Mouse (Mus musculus): ENCODE data around the gene Gm42715. TPM values are rescaled to one million over a fixed set of nuclear protein-coding genes. Genes with fewer than 3 reads are reported as not detected.

Gene Gm42715
- polyA plus RNA-seq, 1 experiment from 2014 or later, result 13.4 TPM

GRCm38 (mm10) chr7:127588901-127589300 is 69.5 kb downstream of the Gm42715 start:
- no peak; the same call in 1 of the 2 replicates for ATAC-seq (ENCODE audit: insufficient read depth, low FRiP score, low read depth)
- no peaks in the 10 kb centered on the region for H3K9me3 ChIP-seq
- peak overlapping the region; percentile 77 for H3K4me3 ChIP-seq (replicated peaks)
- H3K4me1 ChIP-seq, result peaks cover 10% of the 10 kb centered on the region
- H3K9ac ChIP-seq, result peak overlapping the region; percentile 86
- peaks cover 41% of the 10 kb centered on the region for H3K36me3 ChIP-seq
- H3K4me2 ChIP-seq, result peak overlapping the region; percentile 70
- H3K27ac ChIP-seq, result peak overlapping the region; percentile 50; the same call in 1 of the 2 replicates
- 4% methylated on average over 29 of the region's 29 CpGs for WGBS
- H3K27me3 ChIP-seq (replicated peaks), result no peaks in the 10 kb centered on the region

GRCm38 (mm10) chr7:127589637-127590036 is 70.3 kb downstream of the Gm42715 start:
- 91% methylated on average over 9 of the region's 9 CpGs for WGBS
- Histone ChIP-seq H3K4me1 (peaks cover 10% of the 10 kb centered on the region), H3K4me3 (replicated peaks) (peak overlapping the region; percentile 77), H3K27me3 (replicated peaks) (no peaks in the 10 kb centered on the region), H3K36me3 (peaks cover 47% of the 10 kb centered on the region), H3K9me3 (no peaks in the 10 kb centered on the region), H3K9ac (no peak overlapping the region), H3K27ac (no peak overlapping the region), H3K4me2 (peak overlapping the region; percentile 70)
- ATAC-seq (ENCODE audit: insufficient read depth, low FRiP score, low read depth), result no peak

GRCm38 (mm10) chr7:127591108-127591507 is 71.7 kb downstream of the Gm42715 start:
- Histone ChIP-seq H3K4me1 (peaks cover 10% of the 10 kb centered on the region), H3K9ac (no peak overlapping the region), H3K9me3 (no peaks in the 10 kb centered on the region), H3K36me3 (peaks cover 62% of the 10 kb centered on the region), H3K4me2 (no peak overlapping the region), H3K4me3 (replicated peaks) (no peak overlapping the region), H3K27ac (no peak overlapping the region), H3K27me3 (replicated peaks) (no peaks in the 10 kb centered on the region)
- 90% methylated on average over 10 of the region's 10 CpGs for WGBS
- no peak for ATAC-seq (ENCODE audit: insufficient read depth, low FRiP score, low read depth)

DNA sequence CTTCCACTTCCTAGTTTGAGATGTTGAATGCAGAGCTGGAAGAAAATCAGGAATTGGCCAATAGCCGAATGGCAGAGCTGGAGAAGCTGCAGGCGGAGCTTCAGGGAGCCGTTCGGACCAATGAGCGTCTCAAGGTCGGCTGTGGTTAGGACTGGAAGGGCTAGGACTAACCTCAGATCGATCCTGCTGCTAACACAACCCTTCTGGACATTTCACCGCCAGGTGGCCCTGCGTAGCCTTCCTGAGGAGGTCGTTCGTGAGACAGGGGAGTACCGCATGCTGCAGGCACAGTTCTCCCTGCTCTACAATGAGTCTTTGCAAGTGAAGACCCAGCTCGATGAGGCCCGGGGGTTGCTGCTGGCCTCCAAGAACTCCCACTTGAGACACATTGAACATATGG is 73.2 kb downstream of the Gm42715 start:
- Histone ChIP-seq H3K36me3 (peaks cover 77% of the 10 kb centered on the region), H3K9ac (no peak overlapping the region), H3K27ac (no peak overlapping the region), H3K4me2 (no peak overlapping the region), H3K27me3 (replicated peaks) (no peaks in the 10 kb centered on the region), H3K4me3 (replicated peaks) (no peak overlapping the region), H3K4me1 (peaks cover 6% of the 10 kb centered on the region), H3K9me3 (no peaks in the 10 kb centered on the region)
- no peak for ATAC-seq (ENCODE audit: insufficient read depth, low FRiP score, low read depth)
- WGBS, result 83% methylated on average over 14 of the region's 14 CpGs

- WGBS, result 94% methylated on average over 17 of the region's 17 CpGs
- Histone ChIP-seq H3K27ac (no peak overlapping the region), H3K4me1 (no peaks in the 10 kb centered on the region), H3K27me3 (replicated peaks) (no peaks in the 10 kb centered on the region), H3K36me3 (peaks cover 81% of the 10 kb centered on the region), H3K9me3 (no peaks in the 10 kb centered on the region), H3K4me2 (no peak overlapping the region), H3K9ac (no peak overlapping the region), H3K4me3 (replicated peaks) (no peak overlapping the region)
- no peak for ATAC-seq (ENCODE audit: insufficient read depth, low FRiP score, low read depth)
Measured at GRCm38 (mm10) chr7:127596747-127597146, 77.4 kb downstream of the Gm42715 start.

DNA sequence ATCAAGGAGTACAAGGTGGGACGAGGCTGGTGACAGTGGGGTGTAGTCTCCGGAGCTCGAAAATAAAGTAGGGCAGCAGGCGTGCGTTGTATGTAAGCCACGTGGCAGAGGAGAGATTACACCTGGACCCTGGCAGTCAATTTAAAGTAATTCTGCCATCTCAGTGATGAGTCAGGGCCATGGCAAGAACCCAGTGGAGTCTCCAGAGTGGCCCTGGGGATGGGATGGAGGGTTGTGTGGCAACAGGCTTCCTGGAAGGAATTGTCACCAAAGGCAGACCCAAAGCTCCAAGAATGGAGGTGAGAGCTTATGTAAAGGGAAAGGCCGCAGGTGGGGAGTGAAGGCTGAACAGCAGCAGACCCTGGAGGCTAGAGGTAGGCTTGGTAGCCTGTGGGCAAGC is 81.2 kb downstream of the Gm42715 start:
- Histone ChIP-seq H3K4me2 (no peak overlapping the region), H3K9ac (no peak overlapping the region), H3K36me3 (peaks cover 64% of the 10 kb centered on the region), H3K9me3 (no peaks in the 10 kb centered on the region), H3K27me3 (replicated peaks) (no peaks in the 10 kb centered on the region), H3K4me1 (no peaks in the 10 kb centered on the region), H3K4me3 (replicated peaks) (no peak overlapping the region), H3K27ac (no peak overlapping the region)
- WGBS, result 94% methylated on average over 7 of the region's 7 CpGs
- ATAC-seq (ENCODE audit: insufficient read depth, low FRiP score, low read depth), result no peak

GRCm38 (mm10) chr7:127601735-127602134 is 82.4 kb downstream of the Gm42715 start:
- H3K36me3 ChIP-seq, result peaks cover 58% of the 10 kb centered on the region

GRCm38 (mm10) chr7:127602903-127603302 is 83.5 kb downstream of the Gm42715 start:
- no peaks in the 10 kb centered on the region for H3K9me3 ChIP-seq
- no peak overlapping the region for H3K27ac ChIP-seq
- 82% methylated on average over 2 of the region's 2 CpGs for WGBS
- H3K4me3 ChIP-seq (replicated peaks), result no peak overlapping the region
- no peaks in the 10 kb centered on the region for H3K4me1 ChIP-seq
- H3K36me3 ChIP-seq, result peaks cover 51% of the 10 kb centered on the region
- no peak overlapping the region for H3K9ac ChIP-seq
- H3K27me3 ChIP-seq (replicated peaks), result no peaks in the 10 kb centered on the region
- ATAC-seq (ENCODE audit: insufficient read depth, low FRiP score, low read depth), result no peak
- H3K4me2 ChIP-seq, result no peak overlapping the region

More at GRCm38 (mm10) chr7:127601735-127602134, 82.4 kb downstream of the Gm42715 start:
- ATAC-seq (ENCODE audit: insufficient read depth, low FRiP score, low read depth), result no peak
- WGBS, result 90% methylated on average over 4 of the region's 4 CpGs
- no peaks in the 10 kb centered on the region for H3K27me3 ChIP-seq (replicated peaks)
- no peaks in the 10 kb centered on the region for H3K9me3 ChIP-seq
- H3K27ac ChIP-seq, result no peak overlapping the region
- H3K4me3 ChIP-seq (replicated peaks), result no peak overlapping the region
- H3K4me1 ChIP-seq, result no peaks in the 10 kb centered on the region
- H3K9ac ChIP-seq, result no peak overlapping the region
- no peak overlapping the region for H3K4me2 ChIP-seq

- no peaks in the 10 kb centered on the region for H3K4me1 ChIP-seq
- no peak overlapping the region for H3K4me2 ChIP-seq
- H3K9ac ChIP-seq, result no peak overlapping the region
- ATAC-seq (ENCODE audit: insufficient read depth, low FRiP score, low read depth), result no peak
- H3K4me3 ChIP-seq (replicated peaks), result no peak overlapping the region
- 87% methylated on average over 10 of the region's 10 CpGs for WGBS
- H3K27ac ChIP-seq, result no peak overlapping the region
- H3K36me3 ChIP-seq, result peaks cover 58% of the 10 kb centered on the region
- H3K27me3 ChIP-seq (replicated peaks), result no peaks in the 10 kb centered on the region
- H3K9me3 ChIP-seq, result no peaks in the 10 kb centered on the region
Measured at GRCm38 (mm10) chr7:127604256-127604655, 84.9 kb downstream of the Gm42715 start.

DNA sequence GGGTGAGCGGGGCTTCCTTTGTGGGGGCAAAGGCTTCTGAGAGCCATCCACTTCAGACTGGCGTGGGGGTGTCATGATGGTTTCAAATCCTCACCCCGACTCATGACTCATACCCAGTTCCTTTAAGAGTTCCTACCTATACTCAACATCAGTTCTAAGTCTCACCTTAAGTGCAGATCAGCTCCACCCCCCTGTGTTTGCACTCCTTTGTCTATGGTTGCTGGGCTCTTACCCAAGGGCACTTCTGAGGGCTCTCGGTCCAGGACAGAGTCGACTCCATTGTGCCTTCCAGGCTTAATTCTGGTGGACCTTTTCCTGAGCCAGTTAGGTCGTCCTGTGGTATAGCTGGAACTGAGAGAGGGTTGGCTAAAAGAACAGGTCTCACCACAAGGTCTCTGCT is 87.8 kb downstream of the Gm42715 start:
- Histone ChIP-seq H3K27me3 (replicated peaks) (no peaks in the 10 kb centered on the region), H3K36me3 (peaks cover 61% of the 10 kb centered on the region), H3K4me3 (replicated peaks) (no peak overlapping the region), H3K4me2 (no peak overlapping the region), H3K27ac (no peak overlapping the region), H3K4me1 (no peaks in the 10 kb centered on the region), H3K9ac (no peak overlapping the region), H3K9me3 (no peaks in the 10 kb centered on the region)
- WGBS, result 74% methylated on average over 6 of the region's 6 CpGs
- no peak for ATAC-seq (ENCODE audit: insufficient read depth, low FRiP score, low read depth)

DNA sequence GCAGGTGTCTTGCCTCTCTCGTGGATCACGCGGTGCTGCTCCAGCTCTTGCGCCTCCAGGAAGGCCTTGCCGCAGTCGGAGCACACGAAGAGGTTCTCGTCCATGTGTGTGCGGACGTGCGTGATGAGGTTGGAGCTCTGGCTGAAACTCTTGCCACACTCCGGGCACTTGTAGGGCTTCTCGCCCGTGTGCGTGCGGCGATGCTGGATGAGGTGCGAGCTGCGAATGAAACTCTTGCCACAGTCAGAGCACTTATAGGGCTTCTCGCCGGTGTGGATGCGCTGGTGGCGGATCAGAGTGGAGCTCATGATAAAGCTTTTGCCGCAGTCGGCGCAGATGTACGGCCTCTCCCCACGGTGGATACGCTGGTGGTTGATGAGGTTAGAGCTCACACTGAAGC is 91.6 kb downstream of the Gm42715 start:
- H3K27ac ChIP-seq, result no peak overlapping the region
- no peak overlapping the region for H3K9ac ChIP-seq
- H3K27me3 ChIP-seq (replicated peaks), result no peaks in the 10 kb centered on the region
- peaks cover 51% of the 10 kb centered on the region for H3K36me3 ChIP-seq
- no peak overlapping the region for H3K4me2 ChIP-seq
- no peak for ATAC-seq (ENCODE audit: insufficient read depth, low FRiP score, low read depth)
- no peaks in the 10 kb centered on the region for H3K9me3 ChIP-seq
- H3K4me1 ChIP-seq, result peaks cover 7% of the 10 kb centered on the region
- WGBS, result 97% methylated on average over 29 of the region's 29 CpGs
- no peak overlapping the region for H3K4me3 ChIP-seq (replicated peaks)

- H3K27me3 ChIP-seq (replicated peaks), result no peaks in the 10 kb centered on the region
- no peak overlapping the region for H3K27ac ChIP-seq
- ATAC-seq (ENCODE audit: insufficient read depth, low FRiP score, low read depth), result no peak
- no peaks in the 10 kb centered on the region for H3K9me3 ChIP-seq
- H3K4me1 ChIP-seq, result peaks cover 9% of the 10 kb centered on the region
- peaks cover 48% of the 10 kb centered on the region for H3K36me3 ChIP-seq
- H3K4me2 ChIP-seq, result no peak overlapping the region
- WGBS, result 97% methylated on average over 26 of the region's 26 CpGs
- no peak overlapping the region for H3K9ac ChIP-seq
- H3K4me3 ChIP-seq (replicated peaks), result no peak overlapping the region
Measured at GRCm38 (mm10) chr7:127611561-127611960, 92.2 kb downstream of the Gm42715 start.

DNA sequence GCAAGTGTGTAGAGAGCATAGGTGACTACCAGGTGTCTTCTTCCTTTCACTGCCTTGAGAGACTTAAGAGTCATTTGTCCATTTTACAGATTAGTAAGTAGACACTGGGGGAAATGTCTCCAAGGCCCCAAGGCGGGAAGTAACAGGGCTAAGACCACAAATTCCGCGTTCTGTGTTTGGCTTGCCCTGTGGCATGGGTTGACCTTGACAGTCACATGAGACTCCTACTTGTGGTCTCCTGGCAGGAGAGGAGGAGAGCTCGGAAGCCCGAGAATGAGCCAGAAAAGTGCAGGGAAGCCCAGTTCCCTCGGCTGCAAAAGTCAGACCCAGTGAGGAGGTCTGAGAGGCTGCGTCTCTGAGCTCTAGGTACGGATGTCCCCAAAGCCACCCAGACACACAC is 94.1 kb downstream of the Gm42715 start:
- peaks cover 9% of the 10 kb centered on the region for H3K4me1 ChIP-seq
- no peak overlapping the region for H3K9ac ChIP-seq
- peak overlapping the region; percentile 64; the same call in 1 of the 2 replicates for H3K4me3 ChIP-seq (replicated peaks)
- H3K27ac ChIP-seq, result no peak overlapping the region
- peaks cover 36% of the 10 kb centered on the region for H3K36me3 ChIP-seq
- no peaks in the 10 kb centered on the region for H3K9me3 ChIP-seq
- no peak for ATAC-seq (ENCODE audit: insufficient read depth, low FRiP score, low read depth)
- 0 out of 2 replicates have a peak overlapping the region, but pooled peaks have one; percentile 59 for H3K4me2 ChIP-seq
- 80% methylated on average over 8 of the region's 8 CpGs for WGBS
- H3K27me3 ChIP-seq (replicated peaks), result no peaks in the 10 kb centered on the region
